Mouse (Mus musculus) adipocyte (in vitro differentiated cells): Measurements from ENCODE around the gene Exoc3l2.

Experiments
- DNase-seq: peaks from one replicate; pipeline ENCODE4 v3.0.0-alpha.2; 2016; ENCODE audit warnings: low spot score

Gene Exoc3l2

GRCm38 (mm10) chr7:19456628-19457027, 6.5 kb upstream of the Exoc3l2 start:
- no peak for DNase-seq

- no peak for DNase-seq
These were observed 5.6 kb upstream of the Exoc3l2 start for GRCm38 (mm10) chr7:19457414-19458071.

GRCm38 (mm10) chr7:19458072-19458486, 5.1 kb upstream of the Exoc3l2 start:
- DNase-seq, result peak; percentile 29

- peak; percentile 74 for DNase-seq
These were observed 4.5 kb upstream of the Exoc3l2 start, which contains the start of gene Mark4 for GRCm38 (mm10) chr7:19458591-19459111. Gene Mark4 (minus strand): TSS chr7:19458821.

GRCm38 (mm10) chr7:19459144-19459870, 3.8 kb upstream of the Exoc3l2 start:
- DNase-seq, result no peak

- DNase-seq, result no peak
These were observed 2.6 kb upstream of the Exoc3l2 start for GRCm38 (mm10) chr7:19460500-19460899.

- DNase-seq, result peak; percentile 46
These were observed 1.6 kb upstream of the Exoc3l2 start for GRCm38 (mm10) chr7:19461488-19461887.

GRCm38 (mm10) chr7:19462443-19462842, 688 bp upstream of the Exoc3l2 start:
- no peak for DNase-seq

GRCm38 (mm10) chr7:19464367-19465307, 1.5 kb downstream of the Exoc3l2 start:
- no peak for DNase-seq

- DNase-seq, result no peak
These were observed 3.5 kb downstream of the Exoc3l2 start for GRCm38 (mm10) chr7:19466602-19467145.

GRCm38 (mm10) chr7:19467638-19468037, 4.5 kb downstream of the Exoc3l2 start:
- DNase-seq, result no peak

GRCm38 (mm10) chr7:19468279-19468678, 5.1 kb downstream of the Exoc3l2 start:
- no peak for DNase-seq

- DNase-seq, result no peak
These were observed 6.3 kb downstream of the Exoc3l2 start for GRCm38 (mm10) chr7:19469404-19469803.

GRCm38 (mm10) chr7:19470308-19470707, 7.2 kb downstream of the Exoc3l2 start:
- no peak for DNase-seq

- DNase-seq, result no peak
These were observed 9.3 kb downstream of the Exoc3l2 start for GRCm38 (mm10) chr7:19472403-19472802.

GRCm38 (mm10) chr7:19473875-19474443, 10.8 kb downstream of the Exoc3l2 start:
- DNase-seq, result no peak

- DNase-seq, result peak; percentile 12
These were observed 14.0 kb downstream of the Exoc3l2 start for GRCm38 (mm10) chr7:19477084-19477483.

GRCm38 (mm10) chr7:19477624-19478384, 14.7 kb downstream of the Exoc3l2 start:
- DNase-seq, result no peak

GRCm38 (mm10) chr7:19483281-19483680, 20.1 kb downstream of the Exoc3l2 start:
- DNase-seq, result no peak

GRCm38 (mm10) chr7:19485488-19485887, 22.4 kb downstream of the Exoc3l2 start:
- DNase-seq, result no peak

GRCm38 (mm10) chr7:19486549-19486948, 23.4 kb downstream of the Exoc3l2 start:
- DNase-seq, result no peak
